Mouse (Mus musculus) kidney, embryonic 14.5 days (tissue): ENCODE data around the gene Sema3d. TPM values are rescaled to one million over a fixed set of nuclear protein-coding genes. Genes with fewer than 3 reads are reported as not detected.

Source experiments
- ATAC-seq: fragments of 200-750 bp; cut with Nextera tagmentation; 2 replicates; pipeline ENCODE4 v1.8.0; 2017; ENCODE audit warnings: moderate number of reproducible peaks, mild to moderate bottlenecking, moderate TSS enrichment, moderate library complexity; ENCODE audit not compliant: low FRiP score, low TSS enrichment
- H3K27ac ChIP-seq: fragments of 300-500 bp; sonication (generic); 2 replicates; pipeline ENCODE4 v1.5.1; 2014; ENCODE audit warnings: low read depth, mild to moderate bottlenecking, low read length, moderate library complexity, mixed read lengths
- H3K27me3 ChIP-seq: fragments of 300-500 bp; sonication (generic); 2 replicates; pipeline ENCODE4 v1.6.1; 2014; ENCODE audit warnings: mild to moderate bottlenecking, low read length; ENCODE audit not compliant: control insufficient read depth, insufficient read depth
- H3K36me3 ChIP-seq: fragments of 300-500 bp; sonication (generic); 2 replicates; pipeline ENCODE4 v1.6.1; 2014; ENCODE audit warnings: low read length, mixed read lengths; ENCODE audit not compliant: control insufficient read depth, insufficient read depth
- H3K4me1 ChIP-seq: fragments of 300-500 bp; sonication (generic); 2 replicates; pipeline ENCODE4 v1.6.1; 2014; ENCODE audit warnings: low read length, mixed read lengths; ENCODE audit not compliant: control insufficient read depth, insufficient read depth
- H3K4me2 ChIP-seq: fragments of 300-500 bp; sonication (generic); replicated peaks from 2 replicates; pipeline ENCODE4 v1.6.1; 2014; ENCODE audit warnings: low read depth, mild to moderate bottlenecking, low read length
- H3K4me3 ChIP-seq: fragments of 300-500 bp; sonication (generic); 2 replicates; pipeline ENCODE4 v1.5.1; 2014; ENCODE audit warnings: mild to moderate bottlenecking, low read length
- H3K9ac ChIP-seq: fragments of 300-500 bp; sonication (generic); 2 replicates; pipeline ENCODE4 v1.6.1; 2014; ENCODE audit warnings: low read depth, mild to moderate bottlenecking, low read length, moderate library complexity
- H3K9me3 ChIP-seq: fragments of 300-500 bp; sonication (generic); 2 replicates; pipeline ENCODE4 v1.6.1; 2016; ENCODE audit warnings: low read length; ENCODE audit not compliant: control insufficient read depth
- WGBS: fragments of 180-500 bp; shearing (Covaris S2); extraction: QIAGEN DNeasy Blood & Tissue Kit; methylation state at CpG from one replicate; pipeline ENCODE4 v1.1.7; 2014; 5-methylcytosine and 5-hydroxymethylcytosine counted together
- polyA plus RNA-seq: library from polyadenylated mRNA; unstranded; fragments of >200 nt; fragmentation: Nextera tagmentation; extraction: Ambion mirVana; gene quantifications from 2 replicates; pipeline ENCODE4 v1.2.1, GENCODE M21; 2014

The Sema3d gene
- polyA plus RNA-seq, 1 experiment from 2014 or later, result 29.7 TPM

DNA sequence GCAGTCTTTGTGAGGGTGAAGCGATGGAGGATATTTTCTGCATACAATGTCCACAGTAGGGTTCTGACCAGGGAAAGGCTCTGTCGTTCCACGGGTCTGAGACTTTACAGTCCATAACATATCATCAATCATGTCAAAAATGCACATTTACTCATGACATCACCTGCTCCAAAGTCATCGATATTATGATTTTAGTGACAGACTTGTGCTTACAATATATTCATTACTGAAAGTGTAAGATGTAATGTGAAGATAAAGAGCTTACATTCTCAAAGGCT, 92.4 kb downstream of the Sema3d start:
- no peak for ATAC-seq
- no peak overlapping the region for H3K4me3 ChIP-seq
- WGBS, result 67% methylated on average over 4 of the region's 4 CpGs
- H3K27ac ChIP-seq, result no peak overlapping the region
- H3K27me3 ChIP-seq, result no peaks in the 10 kb centered on the region
- H3K9ac ChIP-seq, result no peak overlapping the region
- H3K4me1 ChIP-seq, result no peaks in the 10 kb centered on the region
- H3K9me3 ChIP-seq, result no peaks in the 10 kb centered on the region
- H3K36me3 ChIP-seq, result no peaks in the 10 kb centered on the region
- no peak overlapping the region for H3K4me2 ChIP-seq

DNA sequence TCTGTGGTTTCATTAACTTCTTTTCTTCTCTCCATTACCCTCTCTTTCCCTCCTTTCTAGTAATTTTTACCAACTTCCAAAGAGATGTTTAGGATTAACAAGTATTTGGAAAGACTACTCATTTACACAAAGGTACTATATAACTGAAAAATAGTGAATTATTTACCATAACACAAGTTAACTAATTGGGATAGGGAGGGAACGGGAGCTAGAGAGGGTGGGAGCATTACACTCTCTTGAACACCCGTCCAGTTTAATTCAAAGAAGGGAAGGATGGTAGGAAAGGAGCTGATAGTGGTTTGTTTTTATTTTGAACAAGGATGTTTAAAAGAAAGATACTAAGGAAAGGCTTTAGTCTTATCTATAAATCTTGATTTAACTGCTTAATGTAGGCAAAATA, 104.7 kb downstream of the Sema3d start:
- H3K4me2 ChIP-seq, result no peak overlapping the region
- H3K27ac ChIP-seq, result no peak overlapping the region
- 66% methylated on average over 2 of the region's 2 CpGs for WGBS
- peak; percentile 35; the same call in 1 of the 2 replicates for ATAC-seq
- H3K9me3 ChIP-seq, result no peaks in the 10 kb centered on the region
- no peaks in the 10 kb centered on the region; the same call in 1 of the 2 replicates for H3K36me3 ChIP-seq
- no peaks in the 10 kb centered on the region for H3K27me3 ChIP-seq
- no peak overlapping the region for H3K4me3 ChIP-seq
- no peak overlapping the region for H3K9ac ChIP-seq
- H3K4me1 ChIP-seq, result no peaks in the 10 kb centered on the region

DNA sequence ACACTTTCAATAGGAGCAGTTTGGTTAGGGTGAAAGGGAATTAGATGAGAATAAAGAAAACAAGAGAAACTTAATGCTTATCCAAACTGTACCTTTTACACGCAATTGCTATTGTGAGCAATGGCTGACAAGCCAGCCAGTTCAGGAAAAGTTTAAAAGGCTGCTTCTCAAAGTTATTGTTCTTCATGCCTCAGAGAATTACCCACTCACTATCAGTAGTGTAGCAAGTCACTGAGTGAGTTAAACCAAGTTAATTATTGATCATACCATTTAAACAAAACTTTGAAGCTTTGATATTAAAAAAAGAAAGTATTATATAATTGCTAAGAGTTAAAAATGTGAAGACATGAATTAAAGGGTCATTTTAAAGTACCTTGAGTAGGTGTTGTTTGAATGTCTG, 108.5 kb downstream of the Sema3d start:
- WGBS, result 29% methylated on average over 1 of the region's 1 CpGs
- no peak overlapping the region for H3K27ac ChIP-seq
- H3K36me3 ChIP-seq, result no peaks in the 10 kb centered on the region
- H3K27me3 ChIP-seq, result no peaks in the 10 kb centered on the region
- no peak overlapping the region for H3K4me2 ChIP-seq
- no peak for ATAC-seq
- H3K4me1 ChIP-seq, result no peaks in the 10 kb centered on the region
- no peak overlapping the region for H3K9ac ChIP-seq
- no peaks in the 10 kb centered on the region for H3K9me3 ChIP-seq
- no peak overlapping the region for H3K4me3 ChIP-seq

DNA sequence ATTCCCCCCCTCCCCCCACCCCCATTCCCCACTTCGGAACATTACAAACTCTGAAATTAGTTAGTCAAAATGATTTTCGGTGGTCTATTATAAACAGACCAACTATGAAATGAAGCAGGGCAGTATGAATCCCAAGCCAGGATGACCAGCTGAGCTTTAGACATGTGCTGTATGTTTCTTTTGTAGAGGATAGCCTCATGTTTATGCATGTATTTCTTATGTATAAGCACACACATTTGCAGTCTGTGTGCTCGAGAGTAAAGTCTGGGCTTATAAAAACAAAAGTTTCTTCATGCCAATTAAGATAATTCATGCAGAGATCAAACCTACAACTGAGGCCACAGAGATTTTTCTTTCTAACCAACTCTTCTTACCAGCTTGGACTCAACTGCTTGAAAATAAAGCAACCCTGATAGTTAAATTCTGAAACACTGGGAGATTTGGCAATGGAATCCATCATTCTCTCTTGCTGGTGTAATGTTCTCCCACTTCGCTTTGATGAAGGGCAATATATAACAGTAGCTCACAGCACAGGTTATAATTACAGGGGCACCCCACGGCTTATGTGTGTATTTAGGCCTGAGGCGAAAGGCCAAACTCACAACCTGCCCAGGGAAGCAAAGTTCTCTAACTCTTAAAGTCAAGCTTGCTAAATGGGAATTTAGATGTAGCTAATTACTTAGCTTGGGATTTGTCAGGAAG, 115.2 kb downstream of the Sema3d start:
- no peaks in the 10 kb centered on the region for H3K9me3 ChIP-seq
- no peak overlapping the region for H3K4me2 ChIP-seq
- ATAC-seq, result no peak
- peaks cover 7% of the 10 kb centered on the region; the same call in 1 of the 2 replicates for H3K4me1 ChIP-seq
- H3K4me3 ChIP-seq, result no peak overlapping the region
- no peak overlapping the region for H3K27ac ChIP-seq
- no peaks in the 10 kb centered on the region for H3K27me3 ChIP-seq
- WGBS, result 64% methylated on average over 6 of the region's 6 CpGs
- H3K36me3 ChIP-seq, result no peaks in the 10 kb centered on the region
- no peak overlapping the region for H3K9ac ChIP-seq

DNA sequence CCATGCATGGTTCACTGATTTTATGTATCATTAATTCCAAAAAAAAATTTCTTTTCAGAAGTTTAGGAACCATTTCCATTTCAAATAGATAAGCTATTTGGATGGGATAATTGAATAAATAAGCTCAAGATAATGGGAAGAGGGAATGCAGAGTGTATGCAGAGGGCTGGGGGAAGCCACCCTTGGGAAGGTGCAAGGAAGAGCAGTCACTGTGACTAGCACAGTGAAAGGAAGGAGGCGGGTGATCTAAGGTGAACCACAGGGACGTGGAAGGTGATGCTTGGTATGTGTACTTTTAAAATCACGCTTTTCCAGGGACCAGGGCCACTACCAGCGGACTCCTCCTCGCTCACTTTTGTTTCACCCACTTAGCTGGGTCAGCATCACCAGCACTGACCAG, 115.9 kb downstream of the Sema3d start:
- Histone ChIP-seq H3K4me2 (no peak overlapping the region), H3K27me3 (no peaks in the 10 kb centered on the region), H3K4me3 (no peak overlapping the region), H3K9me3 (no peaks in the 10 kb centered on the region), H3K9ac (no peak overlapping the region), H3K36me3 (no peaks in the 10 kb centered on the region), H3K27ac (no peak overlapping the region), H3K4me1 (peaks cover 7% of the 10 kb centered on the region; the same call in 1 of the 2 replicates)
- no peak for ATAC-seq
- 87% methylated on average over 5 of the region's 5 CpGs for WGBS

DNA sequence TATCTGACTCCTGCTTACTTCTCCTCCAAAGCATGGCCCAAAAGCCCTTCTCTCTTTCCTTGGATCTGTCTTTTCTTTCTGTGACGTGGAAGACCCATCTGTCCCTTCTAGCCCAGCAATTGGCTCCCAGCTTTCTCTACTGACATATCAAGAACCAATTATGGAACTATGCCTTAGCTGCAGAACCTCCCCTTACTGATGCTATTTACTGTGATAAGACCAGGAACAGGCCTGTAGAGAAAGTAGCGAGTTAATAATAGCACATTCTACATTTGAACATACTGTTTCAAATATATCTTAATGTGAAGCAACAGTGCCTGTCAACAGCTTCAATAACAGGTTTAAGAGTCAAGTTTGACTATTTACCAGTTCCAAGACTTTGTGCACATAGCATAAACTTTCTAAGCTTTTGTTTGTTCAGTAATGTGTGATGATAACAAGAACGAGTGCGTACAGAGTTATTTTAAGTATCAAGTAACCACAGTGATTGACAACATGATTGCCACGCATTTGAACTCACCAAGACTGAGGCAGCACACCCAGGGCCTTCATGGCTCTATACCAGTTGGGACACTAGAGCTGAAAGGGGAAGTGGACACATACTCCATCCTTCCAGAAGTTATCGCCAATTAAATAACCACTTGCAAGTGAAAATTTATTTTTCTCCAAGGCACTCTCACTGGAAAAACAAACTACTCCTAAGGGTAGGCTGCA, 116.8 kb downstream of the Sema3d start:
- Histone ChIP-seq H3K9ac (no peak overlapping the region), H3K36me3 (no peaks in the 10 kb centered on the region), H3K4me1 (peaks cover 7% of the 10 kb centered on the region; the same call in 1 of the 2 replicates), H3K27ac (no peak overlapping the region), H3K9me3 (no peaks in the 10 kb centered on the region), H3K27me3 (no peaks in the 10 kb centered on the region), H3K4me3 (no peak overlapping the region), H3K4me2 (no peak overlapping the region)
- ATAC-seq, result no peak
- 66% methylated on average over 6 of the region's 6 CpGs for WGBS

DNA sequence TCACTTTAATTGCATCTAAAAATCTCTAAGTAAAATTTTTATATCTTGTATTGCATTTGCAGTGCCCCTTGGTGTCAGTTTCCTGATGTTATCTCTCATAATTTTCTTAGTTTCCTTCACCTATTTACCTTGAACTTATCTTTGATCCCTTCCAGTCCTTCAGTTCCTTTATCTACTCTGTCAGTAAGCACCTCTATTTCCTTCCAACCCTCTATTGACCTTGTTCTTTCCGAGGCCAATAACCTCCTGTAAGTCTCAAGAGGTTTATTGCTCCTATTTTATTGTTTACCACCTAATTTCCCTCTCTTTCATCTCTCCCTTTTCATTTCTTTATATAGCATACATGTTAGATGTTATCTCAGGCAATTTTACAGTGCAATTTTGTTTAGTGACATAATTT, 129.3 kb downstream of the Sema3d start:
- H3K4me2 ChIP-seq, result no peak overlapping the region
- H3K9ac ChIP-seq, result no peak overlapping the region
- no peaks in the 10 kb centered on the region for H3K9me3 ChIP-seq
- H3K27me3 ChIP-seq, result no peaks in the 10 kb centered on the region
- H3K36me3 ChIP-seq, result no peaks in the 10 kb centered on the region
- no peaks in the 10 kb centered on the region; the same call in 1 of the 2 replicates for H3K4me1 ChIP-seq
- 21% methylated on average over 1 of the region's 1 CpGs for WGBS
- no peak overlapping the region for H3K27ac ChIP-seq
- no peak overlapping the region for H3K4me3 ChIP-seq
- no peak for ATAC-seq

DNA sequence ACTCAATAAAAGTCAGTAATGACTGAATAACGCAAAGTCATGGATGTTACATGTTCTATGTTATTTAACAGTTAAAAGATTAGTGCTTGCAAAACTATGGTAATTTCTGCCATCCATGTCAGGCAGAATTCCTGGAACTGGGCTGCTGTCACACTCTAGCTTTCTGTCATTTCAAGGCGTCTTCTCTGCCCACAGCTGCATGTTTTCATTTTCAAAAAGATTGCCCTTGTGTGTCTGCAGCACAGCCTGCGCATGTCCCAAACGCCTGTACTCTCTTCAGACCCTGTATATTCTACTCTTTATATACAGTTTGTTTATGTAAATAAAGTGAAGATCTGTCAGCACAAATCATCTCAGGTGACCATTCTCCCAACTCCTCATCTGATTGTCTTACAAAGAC, 132.1 kb downstream of the Sema3d start:
- WGBS, result 92% methylated on average over 4 of the region's 4 CpGs
- ATAC-seq, result no peak

DNA sequence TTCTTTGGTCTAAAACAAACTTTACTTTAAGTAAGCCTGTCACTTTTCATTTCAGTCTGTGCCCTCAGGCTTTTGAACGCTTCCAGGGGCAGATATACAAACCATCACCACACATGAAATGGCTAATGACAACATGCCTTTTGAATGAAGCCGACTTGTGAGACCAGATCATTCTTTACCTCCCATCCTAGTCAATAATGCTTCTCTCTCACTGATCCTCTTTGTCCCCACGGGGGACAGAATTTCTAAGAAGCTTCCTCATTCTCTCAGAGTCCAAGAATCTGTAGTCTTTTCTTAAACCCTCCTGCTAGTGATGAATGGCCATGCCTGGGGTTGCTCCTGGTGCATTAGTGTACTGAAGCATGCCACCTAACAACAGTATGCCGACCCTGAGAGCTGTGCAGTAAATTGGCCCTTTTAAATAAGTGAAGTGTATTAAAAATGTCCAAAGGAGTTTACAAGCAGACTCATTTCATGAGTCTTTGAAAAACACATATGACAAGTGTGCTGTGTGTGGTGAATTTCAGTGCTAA, 142.1 kb downstream of the Sema3d start:
- WGBS, result 50% methylated on average over 4 of the region's 4 CpGs
- H3K36me3 ChIP-seq, result no peaks in the 10 kb centered on the region
- H3K4me2 ChIP-seq, result no peak overlapping the region
- no peak overlapping the region for H3K4me3 ChIP-seq
- H3K9me3 ChIP-seq, result no peaks in the 10 kb centered on the region
- no peak overlapping the region for H3K9ac ChIP-seq
- H3K4me1 ChIP-seq, result no peaks in the 10 kb centered on the region
- no peak for ATAC-seq
- no peaks in the 10 kb centered on the region for H3K27me3 ChIP-seq
- H3K27ac ChIP-seq, result no peak overlapping the region

More for the DNA sequence above, 132.1 kb downstream of the Sema3d start:
- no peaks in the 10 kb centered on the region for H3K36me3 ChIP-seq
- no peak overlapping the region for H3K9ac ChIP-seq
- no peaks in the 10 kb centered on the region for H3K9me3 ChIP-seq
- no peak overlapping the region for H3K4me3 ChIP-seq
- no peaks in the 10 kb centered on the region for H3K4me1 ChIP-seq
- H3K4me2 ChIP-seq, result no peak overlapping the region
- no peaks in the 10 kb centered on the region for H3K27me3 ChIP-seq
- no peak overlapping the region for H3K27ac ChIP-seq
